Mouse (Mus musculus): Measurements from ENCODE around the gene AU040320.
A peak's percentile ranks its signal among the peaks of the same experiment; 100 is the strongest.

Gene AU040320

DNA sequence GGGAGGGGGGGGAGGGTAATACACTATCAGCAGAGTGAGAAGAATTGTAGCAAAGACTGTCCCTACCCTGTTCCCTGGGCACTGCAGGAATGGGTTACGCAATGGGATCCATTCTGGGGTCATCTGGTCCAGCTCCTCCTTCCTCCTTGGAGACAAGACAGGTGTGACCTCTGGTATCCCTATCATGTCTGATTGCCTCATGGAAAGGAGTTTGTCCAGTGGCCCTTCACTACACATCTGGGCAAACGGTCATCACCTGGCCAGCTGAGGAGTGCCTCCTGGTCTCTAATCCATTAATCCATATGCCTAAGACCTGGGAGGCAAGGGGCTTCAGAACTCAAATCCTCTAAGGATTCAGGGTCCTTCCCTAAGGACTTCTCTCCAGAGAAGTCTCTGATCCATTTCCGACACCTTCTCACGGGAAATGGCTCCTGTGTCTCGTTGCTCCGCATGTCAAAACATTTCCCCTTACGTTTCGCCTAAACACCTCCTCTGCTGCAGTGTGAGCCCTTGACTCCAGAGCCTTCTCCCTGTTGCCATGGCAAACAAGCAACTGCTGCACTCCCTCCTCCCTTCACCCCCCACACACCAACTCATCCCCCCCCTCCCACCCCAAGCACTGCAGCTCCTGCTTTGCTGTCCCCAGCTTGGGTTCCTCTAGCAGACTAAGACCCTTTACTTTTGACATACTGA lies 2.3 kb upstream of the AU040320 start:
- no peak for DNase-seq

DNA sequence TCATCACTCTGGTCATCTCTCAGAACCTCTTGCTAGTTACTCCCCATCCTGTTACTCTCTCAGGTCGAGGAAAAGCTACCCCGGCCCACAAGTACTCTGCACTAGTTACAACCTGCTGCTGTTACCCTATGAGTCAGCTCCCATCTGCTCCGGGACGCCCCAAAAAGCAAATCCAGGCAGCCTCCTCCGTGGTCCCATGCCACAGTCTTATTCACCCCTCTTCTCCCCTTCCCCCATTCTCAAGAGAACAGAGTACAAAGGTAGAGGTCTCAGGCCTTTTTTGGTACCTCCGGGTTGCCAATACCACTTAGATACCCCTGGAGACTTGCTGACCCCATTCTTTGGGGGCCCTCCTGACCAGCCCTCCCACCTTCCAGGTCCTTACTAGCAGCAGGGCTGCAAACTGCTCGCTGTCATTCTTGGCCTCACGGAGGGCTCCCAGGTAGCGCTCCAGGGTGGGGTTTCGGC lies 1.8 kb upstream of the AU040320 start:
- no peak for DNase-seq

- DNase-seq = peak; percentile 69
Measured at GRCm38 (mm10) chr4:126752024-126752607, 1.2 kb upstream of the AU040320 start.

DNA sequence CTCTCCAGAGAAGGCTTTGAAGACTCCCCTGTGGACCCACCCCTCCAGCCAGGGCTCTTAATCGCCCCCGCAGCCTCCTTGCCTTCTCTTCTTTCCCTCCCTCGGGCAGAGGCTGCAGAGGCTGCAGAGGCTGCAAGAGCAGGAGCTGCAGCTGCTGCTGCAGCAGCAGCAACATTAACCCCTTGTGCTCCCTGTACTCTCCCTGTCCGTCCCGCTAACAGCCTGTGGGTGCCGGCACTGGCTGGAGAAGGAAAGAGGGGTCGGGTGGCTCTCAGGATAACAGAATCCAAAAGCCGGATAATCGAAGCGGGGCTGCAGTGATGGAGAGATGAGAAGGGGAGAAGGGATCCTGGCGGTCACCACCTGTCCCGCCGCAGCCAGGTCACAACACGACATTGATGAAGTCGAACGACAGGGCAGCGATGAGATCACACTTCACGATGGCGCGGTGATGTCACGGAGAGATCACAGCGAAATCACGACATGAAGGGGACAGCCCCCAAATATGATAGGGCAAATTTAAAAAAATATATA lies 669 bp upstream of the AU040320 start:
- peak; percentile 63 for DNase-seq

- DNase-seq = no peak
Measured at GRCm38 (mm10) chr4:126754231-126754611, 877 bp downstream of the AU040320 start.

GRCm38 (mm10) chr4:126754736-126755374 lies 1.5 kb downstream of the AU040320 start:
- DNase-seq = no peak

- no peak for DNase-seq
Measured at GRCm38 (mm10) chr4:126756766-126757165, 3.4 kb downstream of the AU040320 start.

DNA sequence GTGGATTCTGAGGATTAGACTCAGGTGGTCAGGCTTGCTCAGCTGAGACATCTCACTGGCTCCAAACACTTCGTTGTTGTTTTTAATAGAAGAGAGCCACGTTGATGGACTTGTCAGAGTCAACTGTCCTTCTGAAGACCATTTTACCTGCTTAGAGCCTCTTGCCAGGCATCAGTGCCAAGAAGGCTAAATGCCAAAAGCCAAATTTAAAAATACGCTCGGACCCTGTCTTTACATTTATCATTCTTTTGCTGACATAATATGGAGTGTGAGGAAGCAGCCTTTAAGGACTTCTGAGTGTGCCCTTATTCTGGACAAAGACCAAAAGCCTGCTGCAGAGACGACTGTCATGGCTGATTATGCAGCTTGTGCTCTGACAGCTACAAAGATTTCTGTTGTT lies 5.0 kb downstream of the AU040320 start:
- DNase-seq = no peak

GRCm38 (mm10) chr4:126759435-126759834 lies 6.1 kb downstream of the AU040320 start:
- no peak for DNase-seq

- no peak for DNase-seq
Measured at GRCm38 (mm10) chr4:126762586-126763359, 9.4 kb downstream of the AU040320 start.

GRCm38 (mm10) chr4:126763483-126763882 lies 10.1 kb downstream of the AU040320 start:
- DNase-seq = no peak

DNA sequence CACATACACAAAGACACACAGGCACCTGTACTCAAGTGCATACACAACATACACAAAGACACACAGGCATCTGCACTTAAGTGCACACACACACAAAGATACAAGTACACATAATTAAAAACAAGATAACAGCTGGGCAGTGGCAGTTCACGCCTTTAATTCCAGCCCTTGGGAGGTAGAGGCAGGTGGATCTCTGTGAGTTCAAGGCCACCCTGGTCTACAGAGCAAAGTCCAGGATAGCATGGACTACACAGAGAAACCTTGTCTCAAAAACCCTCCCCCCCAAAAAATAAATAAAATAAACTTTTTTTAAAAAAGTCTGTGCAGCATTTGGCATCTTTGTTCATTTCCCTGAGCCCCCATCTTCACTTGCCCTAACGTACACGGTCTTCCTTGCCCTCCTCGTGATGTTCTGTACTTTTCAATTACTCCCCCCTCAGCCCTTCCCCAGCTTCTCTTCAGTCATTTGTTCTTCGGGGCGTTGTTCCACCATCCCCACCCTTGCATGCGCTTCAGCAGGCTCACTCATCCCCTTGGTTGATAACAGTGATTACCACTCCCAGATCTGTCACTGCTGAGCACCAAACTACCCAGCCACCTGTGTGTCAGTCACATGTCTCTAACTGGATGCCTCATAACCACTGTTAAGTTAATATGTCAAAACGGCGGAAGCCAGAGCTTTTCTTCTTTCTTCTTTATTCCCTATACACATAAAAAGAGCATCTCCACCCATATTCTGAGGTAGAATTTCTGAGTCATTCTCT lies 16.6 kb downstream of the AU040320 start:
- DNase-seq = no peak

GRCm38 (mm10) chr4:126770831-126771230 lies 17.5 kb downstream of the AU040320 start:
- DNase-seq = no peak

- DNase-seq = no peak
Measured at GRCm38 (mm10) chr4:126773871-126774270, 20.5 kb downstream of the AU040320 start.

DNA sequence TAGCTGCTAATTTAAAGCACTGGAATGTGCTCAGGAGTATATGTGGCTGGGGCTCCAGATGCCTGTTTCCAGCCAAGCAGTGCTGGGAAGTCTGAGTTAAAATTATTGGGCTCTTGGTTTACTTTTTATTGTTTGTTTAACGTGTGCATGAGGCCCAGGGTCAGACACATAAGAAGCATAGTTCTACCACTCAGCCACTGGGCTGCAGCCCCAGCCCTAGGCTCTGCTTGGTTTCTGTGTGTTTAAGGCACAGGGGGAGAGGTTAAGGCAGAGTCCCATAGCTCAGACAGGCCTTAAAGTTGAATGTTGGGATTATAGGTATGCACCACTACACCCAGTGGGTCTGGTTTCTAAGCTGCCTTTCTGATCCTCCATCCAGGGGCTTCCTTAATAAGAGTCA lies 21.8 kb downstream of the AU040320 start:
- no peak for DNase-seq

DNA sequence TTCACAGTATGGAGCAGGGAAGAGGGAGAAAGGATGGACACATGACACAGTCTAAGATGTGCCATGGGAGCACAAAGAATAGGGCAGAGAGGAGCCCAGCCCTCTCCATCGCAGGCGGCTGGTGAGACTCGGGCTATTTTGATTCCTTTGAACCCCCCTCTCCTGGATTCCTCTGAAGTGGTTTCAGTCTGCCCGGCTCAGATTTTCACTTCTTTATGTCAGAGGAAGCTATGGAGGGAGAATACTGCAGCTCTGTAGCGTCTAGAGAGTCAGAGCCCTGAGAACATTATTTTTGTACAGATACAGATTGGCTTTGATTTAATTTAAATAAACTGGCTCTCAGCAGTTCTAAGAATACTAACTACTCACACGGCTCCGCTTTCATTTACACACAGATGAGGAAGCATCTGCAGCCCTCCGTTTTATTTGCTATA lies 25.8 kb downstream of the AU040320 start:
- no peak for DNase-seq

- DNase-seq = no peak
Measured at GRCm38 (mm10) chr4:126779826-126780775, 26.8 kb downstream of the AU040320 start.

- DNase-seq = no peak
Measured at GRCm38 (mm10) chr4:126781871-126782270, 28.5 kb downstream of the AU040320 start.

GRCm38 (mm10) chr4:126782512-126782911 lies 29.2 kb downstream of the AU040320 start:
- DNase-seq = no peak

DNA sequence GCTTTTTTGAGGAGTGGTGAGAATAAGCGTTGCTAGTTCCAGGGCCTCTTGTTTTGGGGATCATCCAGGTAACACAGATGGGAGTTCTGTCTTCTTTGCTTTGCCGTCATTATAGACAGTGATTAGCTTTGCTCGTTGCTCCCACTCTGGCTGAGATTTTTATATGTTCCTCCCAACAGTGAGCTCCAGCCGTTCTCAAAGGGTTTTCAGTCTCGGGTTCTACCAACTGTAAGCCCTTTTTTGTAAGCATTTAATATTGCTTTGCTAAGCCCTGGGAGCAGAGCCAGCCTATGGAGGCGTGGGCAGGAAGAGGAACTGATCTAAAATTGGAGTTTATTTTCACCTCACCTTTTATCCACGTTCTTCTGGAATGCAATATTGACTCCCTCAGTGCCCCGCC lies 29.7 kb downstream of the AU040320 start:
- DNase-seq = no peak
